Mouse (Mus musculus): ENCODE results near the gene Dcx. TPM values are rescaled to one million over a fixed set of nuclear protein-coding genes. Genes with fewer than 3 reads are reported as not detected.

Dcx gene
- total RNA-seq, 2 experiments from 2014 or later = 21.0 to 28.5 TPM

GRCm38 (mm10) chrX:143815948-143816347, 117.2 kb downstream of the Dcx start:
- intact Hi-C loops (cut with DNase I) = no loop called here
- no peak for TF ChIP-seq CTCF (IDR thresholded peaks at IDR 0.05)
- H3K4me3 ChIP-seq = no peak overlapping the region
- H3K27ac ChIP-seq = no peak overlapping the region
- no peak for DNase-seq (ENCODE audit: extremely low spot score in 1 of 2, low spot score in 2 of 2)

Small RNA genes lying within 50 kb of the gene (microRNA-seq; reads per million reads assigned to microRNA genes)
- gene Gm47298 = 0 reads per million in 2 experiments

Other genes starting within 250 kb of the Dcx start
- gene Capn6, start 105.9 kb downstream of the Dcx start, total RNA-seq (2021) = 1 to 10 TPM in 1 of 2 experiments, under 1 TPM in 1; 0.84 to 2.1 TPM
- under 1 TPM; 0.16 TPM for gene A730046J19Rik, start 220.4 kb upstream of the Dcx start, total RNA-seq (2021)

All from left cerebral cortex, adult 2 months (tissue).